Mouse (Mus musculus): ENCODE measurements around the gene 4930449I24Rik. TPM values are rescaled to one million over a fixed set of nuclear protein-coding genes. Genes with fewer than 3 reads are reported as not detected.
"Not testable (repeated sequence)": the region's sequence is repeated elsewhere in the genome, so short reads cannot be mapped to it uniquely, and the experiment has no call there.

Gene 4930449I24Rik
- polyA plus RNA-seq, 1 experiment from 2014 or later = not detected

DNA sequence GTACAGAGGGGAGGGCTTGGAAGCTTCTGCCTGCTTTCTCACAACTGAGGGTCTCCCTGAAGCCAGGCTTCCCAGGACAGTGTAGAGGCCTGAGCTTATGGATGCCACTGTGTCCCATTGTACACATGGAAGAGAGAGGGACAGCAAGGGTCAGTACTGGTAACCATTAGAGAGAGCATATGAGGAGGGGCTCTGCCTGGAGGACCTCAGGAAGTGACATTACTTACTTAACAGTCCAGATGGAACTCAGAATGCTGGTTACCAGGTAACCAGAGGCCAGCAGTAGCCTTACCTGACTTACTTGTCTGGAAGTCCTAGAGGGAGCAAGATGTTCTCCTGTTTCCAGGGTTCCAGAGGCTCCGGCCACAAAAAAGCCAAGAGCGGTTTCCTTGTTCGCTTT, 23.3 kb downstream of the 4930449I24Rik start, which contains the start of gene Gm3404:
TSS of gene Gm3404 (plus strand) at position 301 of the 400 bp plus-strand sequence.
- H3K27me3 ChIP-seq; H3K9ac ChIP-seq; ATAC-seq (replicated peaks; ENCODE audit: low FRiP score); H3K4me2 ChIP-seq; H3K27ac ChIP-seq; H3K4me1 ChIP-seq; H3K9me3 ChIP-seq (replicated peaks); H3K36me3 ChIP-seq; H3K4me3 ChIP-seq (replicated peaks): not testable (repeated sequence)
- 100% methylated on average over 2 of the region's 3 CpGs for WGBS

- H3K27ac ChIP-seq; H3K36me3 ChIP-seq; H3K4me3 ChIP-seq (replicated peaks); H3K27me3 ChIP-seq; H3K9ac ChIP-seq; H3K4me2 ChIP-seq; H3K9me3 ChIP-seq (replicated peaks); ATAC-seq (replicated peaks; ENCODE audit: low FRiP score); H3K4me1 ChIP-seq: not testable (repeated sequence)
- 100% methylated on average over 2 of the region's 3 CpGs for WGBS
These were observed 35.1 kb downstream of the 4930449I24Rik start, which contains the start of gene Gm3409 for GRCm38 (mm10) chr5:146537347-146537746. TSS of gene Gm3409 (plus strand) at chr5:146537647.

Other genes starting within 250 kb of the 4930449I24Rik start
- gene Wasf3, start 117.4 kb upstream of the 4930449I24Rik start, polyA plus RNA-seq (2015; fragmentation: Nextera tagmentation; extraction: Ambion mirVana) = 3.2 and 3.3 TPM in 2 replicates
- not detected in 2 replicates for gene Gm6408, start 20.4 kb upstream of the 4930449I24Rik start, polyA plus RNA-seq (2015; fragmentation: Nextera tagmentation; extraction: Ambion mirVana)
- gene Gm6370, start 11.0 kb upstream of the 4930449I24Rik start, polyA plus RNA-seq (2015; fragmentation: Nextera tagmentation; extraction: Ambion mirVana) = not detected in 2 replicates
- gene Gm3402, start 11.7 kb downstream of the 4930449I24Rik start, polyA plus RNA-seq (2015; fragmentation: Nextera tagmentation; extraction: Ambion mirVana) = not detected in 2 replicates
- not detected in 2 replicates for gene Gm3404, start 23.4 kb downstream of the 4930449I24Rik start, polyA plus RNA-seq (2015; fragmentation: Nextera tagmentation; extraction: Ambion mirVana)
- not detected in 2 replicates for gene Gm3409, start 35.2 kb downstream of the 4930449I24Rik start, polyA plus RNA-seq (2015; fragmentation: Nextera tagmentation; extraction: Ambion mirVana)
- not detected in 2 replicates for gene Gm3415, start 53.7 kb downstream of the 4930449I24Rik start, polyA plus RNA-seq (2015; fragmentation: Nextera tagmentation; extraction: Ambion mirVana)
- 0.57 and 0.58 TPM in 2 replicates for gene Gpr12, start 82.8 kb downstream of the 4930449I24Rik start, polyA plus RNA-seq (2015; fragmentation: Nextera tagmentation; extraction: Ambion mirVana)